Mouse (Mus musculus) forebrain, embryonic 10.5 days (tissue): Measurements from ENCODE around the gene Atrip. TPM values are rescaled to one million over a fixed set of nuclear protein-coding genes. Genes with fewer than 3 reads are reported as not detected.

Experiments
- DNase-seq: peaks from one replicate; pipeline ENCODE4 v3.0.0-alpha.2; 2017; ENCODE audit warnings: low spot score; ENCODE audit errors: extremely low spot score
- H3K27ac ChIP-seq: fragments of 300-500 bp; sonication (generic); 2 replicates; pipeline ENCODE4 v1.5.1; 2016; ENCODE audit warnings: mild to moderate bottlenecking
- H3K27me3 ChIP-seq: fragments of 300-500 bp; sonication (generic); 2 replicates; pipeline ENCODE4 v1.6.1; 2016; ENCODE audit warnings: mild to moderate bottlenecking; ENCODE audit not compliant: poor library complexity, severe bottlenecking
- H3K36me3 ChIP-seq: fragments of 300-500 bp; sonication (generic); replicated peaks from 2 replicates; pipeline ENCODE4 v1.6.1; 2016; ENCODE audit warnings: mild to moderate bottlenecking, moderate library complexity
- H3K4me1 ChIP-seq: fragments of 300-500 bp; sonication (generic); 2 replicates; pipeline ENCODE4 v1.6.1; 2016
- H3K4me3 ChIP-seq: fragments of 300-500 bp; sonication (generic); 2 replicates; pipeline ENCODE4 v1.5.1; 2016; ENCODE audit warnings: mild to moderate bottlenecking, moderate library complexity
- H3K9me3 ChIP-seq: fragments of 300-500 bp; sonication (generic); 2 replicates; pipeline ENCODE4 v1.6.1; 2016; ENCODE audit warnings: mild to moderate bottlenecking, moderate library complexity
- WGBS: fragments of 180-500 bp; shearing (Covaris S2); methylation state at CpG from one replicate; pipeline ENCODE4 v1.1.7; 2016; 5-methylcytosine and 5-hydroxymethylcytosine counted together
- polyA plus RNA-seq: library from polyadenylated mRNA; unstranded; fragments of >200 nt; fragmentation: Nextera tagmentation; extraction: Ambion mirVana; gene quantifications from 2 replicates; pipeline ENCODE4 v1.2.1, GENCODE M21; 2016

Gene Atrip
- polyA plus RNA-seq, 1 experiment from 2014 or later = 34.9 TPM

DNA sequence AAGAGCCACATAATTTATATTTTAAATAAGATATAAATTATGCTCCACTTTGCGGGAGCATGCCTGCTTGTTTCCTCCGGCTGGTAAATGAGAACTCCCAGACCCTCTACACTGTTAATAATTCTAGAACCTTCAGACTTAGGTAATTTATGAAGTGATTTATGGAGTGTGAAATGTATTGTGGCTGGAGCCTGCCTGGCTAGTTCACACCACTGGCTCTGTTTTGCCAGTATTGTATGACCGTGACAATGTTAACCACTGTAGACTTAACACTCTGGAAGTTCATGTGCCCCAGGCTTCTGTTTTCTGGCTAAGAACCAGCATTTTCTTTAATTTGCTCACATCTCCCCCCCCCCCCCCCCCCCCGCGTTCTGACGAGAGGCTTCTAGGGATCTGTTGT, 33.4 kb upstream of the Atrip start:
- WGBS = 98% methylated on average over 4 of the region's 6 CpGs

DNA sequence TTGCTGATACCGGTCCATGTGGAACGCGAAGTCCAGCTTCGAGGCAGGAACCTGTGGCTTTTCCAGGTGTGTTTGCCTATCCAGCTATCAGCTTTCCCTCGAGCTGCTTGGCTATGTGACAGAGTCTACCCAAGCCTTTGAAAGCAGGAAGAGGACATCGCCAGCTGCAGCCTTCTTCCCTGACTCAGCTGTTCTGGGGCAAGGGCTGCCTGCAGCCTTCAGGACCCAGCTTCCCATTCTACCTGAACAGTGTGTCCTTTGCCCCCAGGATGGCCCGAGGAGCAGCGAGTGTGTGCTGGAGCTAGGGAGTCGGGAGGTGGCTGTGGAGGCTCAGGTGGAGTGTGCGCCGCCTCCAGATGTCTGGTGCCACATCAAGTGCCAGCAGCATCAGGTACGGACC, 31.7 kb upstream of the Atrip start:
- no peaks in the 10 kb centered on the region for H3K9me3 ChIP-seq
- 94% methylated on average over 12 of the region's 12 CpGs for WGBS
- no peak for DNase-seq
- no peak overlapping the region for H3K27ac ChIP-seq
- H3K4me1 ChIP-seq = peaks cover 6% of the 10 kb centered on the region; the same call in 1 of the 2 replicates
- H3K4me3 ChIP-seq = no peak overlapping the region
- H3K27me3 ChIP-seq = no peaks in the 10 kb centered on the region
- H3K36me3 ChIP-seq = peaks cover 100% of the 10 kb centered on the region

More for the DNA sequence above, 33.4 kb upstream of the Atrip start:
- Histone ChIP-seq H3K9me3 (no peaks in the 10 kb centered on the region), H3K4me3 (no peak overlapping the region), H3K4me1 (peaks cover 6% of the 10 kb centered on the region; the same call in 1 of the 2 replicates), H3K27ac (no peak overlapping the region), H3K27me3 (no peaks in the 10 kb centered on the region), H3K36me3 (peaks cover 100% of the 10 kb centered on the region)
- DNase-seq = no peak

DNA sequence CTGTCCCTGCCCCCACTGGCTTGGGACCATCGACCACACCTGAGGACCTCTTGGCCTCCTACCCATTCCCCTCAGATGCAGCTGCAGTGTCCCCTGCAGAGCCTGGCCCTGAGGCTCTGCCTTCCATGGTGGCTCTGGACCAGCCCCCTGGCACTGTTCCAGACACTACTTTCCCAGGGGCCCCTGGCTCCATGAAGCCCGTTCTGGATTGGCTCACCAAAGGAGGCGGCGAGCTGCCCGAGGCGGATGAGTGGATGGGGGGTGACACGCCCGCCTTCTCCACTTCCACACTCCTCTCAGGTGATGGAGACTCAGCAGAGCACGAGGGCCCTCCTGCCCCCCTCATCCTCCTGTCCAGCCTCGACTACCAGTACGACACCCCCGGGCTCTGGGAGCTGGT, 31.1 kb upstream of the Atrip start:
- no peaks in the 10 kb centered on the region for H3K27me3 ChIP-seq
- no peak overlapping the region for H3K27ac ChIP-seq
- H3K4me1 ChIP-seq = peaks cover 6% of the 10 kb centered on the region; the same call in 1 of the 2 replicates
- H3K9me3 ChIP-seq = no peaks in the 10 kb centered on the region
- H3K4me3 ChIP-seq = no peak overlapping the region
- peaks cover 100% of the 10 kb centered on the region for H3K36me3 ChIP-seq
- no peak for DNase-seq
- 91% methylated on average over 12 of the region's 12 CpGs for WGBS

DNA sequence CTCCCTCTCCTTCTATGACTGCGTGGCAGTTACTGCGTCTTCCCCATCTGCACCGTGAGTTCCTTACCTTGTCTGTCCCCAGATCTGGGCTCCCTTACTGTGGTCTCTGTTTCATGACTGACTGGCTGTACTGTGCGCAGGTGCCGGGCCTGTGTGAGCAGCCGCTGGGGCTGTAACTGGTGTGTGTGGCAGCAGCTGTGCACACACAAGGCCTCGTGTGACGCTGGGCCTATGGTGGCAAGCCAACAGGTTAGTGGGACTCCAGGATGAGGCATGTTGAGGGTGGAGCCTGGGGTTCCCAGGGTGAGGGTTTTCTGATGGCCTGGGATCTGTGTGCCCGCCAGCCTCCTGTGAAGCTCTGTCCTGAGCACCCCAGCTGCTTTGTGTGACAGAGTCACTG, 30.2 kb upstream of the Atrip start:
- H3K36me3 ChIP-seq = peaks cover 100% of the 10 kb centered on the region
- WGBS = 93% methylated on average over 9 of the region's 9 CpGs
- H3K9me3 ChIP-seq = no peaks in the 10 kb centered on the region
- H3K4me3 ChIP-seq = no peak overlapping the region
- H3K27ac ChIP-seq = peak overlapping the region; percentile 5; the same call in 1 of the 2 replicates
- no peak for DNase-seq
- peaks cover 9% of the 10 kb centered on the region for H3K4me1 ChIP-seq
- H3K27me3 ChIP-seq = no peaks in the 10 kb centered on the region

DNA sequence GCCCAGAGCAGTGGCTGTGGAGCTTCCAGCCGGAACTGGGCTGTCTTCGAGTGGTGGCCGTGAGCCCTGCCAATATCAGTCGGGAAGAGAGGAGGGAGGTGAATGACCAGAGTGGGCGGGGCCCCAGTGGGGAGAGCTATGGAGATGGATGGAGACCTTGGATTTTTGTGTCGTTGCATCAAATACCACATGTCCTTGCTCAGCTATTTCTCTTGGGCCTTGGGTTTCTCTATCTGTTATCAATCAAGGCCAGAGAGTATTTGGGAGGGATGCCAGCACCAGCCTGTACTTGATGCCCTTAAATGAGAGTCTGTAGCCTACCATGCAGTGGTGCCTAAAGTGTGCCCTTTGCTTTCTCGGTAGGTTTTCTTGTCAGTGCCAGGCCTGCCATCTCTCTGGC, 29.3 kb upstream of the Atrip start:
- no peak for DNase-seq
- Histone ChIP-seq H3K27ac (no peak overlapping the region), H3K27me3 (no peaks in the 10 kb centered on the region), H3K36me3 (peaks cover 96% of the 10 kb centered on the region), H3K4me1 (peaks cover 17% of the 10 kb centered on the region), H3K4me3 (no peak overlapping the region), H3K9me3 (no peaks in the 10 kb centered on the region)
- WGBS = 88% methylated on average over 7 of the region's 7 CpGs

DNA sequence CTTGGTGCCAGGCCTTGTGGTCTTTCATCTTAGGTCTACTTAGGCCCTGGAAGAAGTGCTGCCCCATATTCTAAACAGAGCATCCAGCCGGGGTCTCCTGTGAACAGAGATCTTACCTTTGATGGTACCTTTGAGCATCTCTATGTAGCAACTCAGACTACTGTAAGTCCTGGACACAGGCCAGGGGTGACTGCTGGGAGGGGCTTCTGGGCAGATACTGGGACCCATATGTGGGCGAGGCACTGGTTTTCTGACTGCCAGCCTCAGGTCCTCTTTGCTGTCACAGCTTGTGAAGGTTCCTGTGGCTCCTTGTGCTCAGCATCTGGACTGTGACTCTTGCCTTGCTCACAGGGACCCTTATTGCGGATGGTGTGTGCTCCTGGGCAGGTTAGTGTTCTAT, 28.6 kb upstream of the Atrip start:
- peaks cover 95% of the 10 kb centered on the region for H3K36me3 ChIP-seq

DNA sequence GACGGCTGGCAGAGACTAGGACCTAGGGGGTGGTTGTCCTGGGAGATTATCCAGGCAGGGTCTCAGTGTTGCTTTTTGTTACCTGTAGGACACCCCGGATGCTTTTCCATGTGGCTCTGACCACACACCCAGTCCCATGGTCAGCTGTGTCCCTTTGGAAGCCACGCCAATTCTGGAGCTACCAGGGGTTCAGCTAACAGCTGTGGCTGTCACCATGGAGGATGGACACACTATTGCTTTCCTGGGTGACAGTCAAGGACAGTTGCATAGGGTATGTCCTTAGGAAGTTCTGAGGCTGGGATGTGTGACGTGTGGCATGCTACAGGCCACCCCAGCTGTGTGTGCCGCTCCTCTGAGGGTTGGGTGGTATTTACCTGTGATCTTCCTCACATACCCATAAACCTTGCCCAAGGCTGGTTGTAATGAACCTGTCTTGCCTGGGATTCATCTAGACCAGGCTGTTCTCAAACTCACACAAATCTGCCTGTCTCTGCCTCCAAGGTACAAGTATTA, 28.1 kb upstream of the Atrip start:
- DNase-seq = no peak
- no peak overlapping the region for H3K27ac ChIP-seq
- WGBS = 89% methylated on average over 5 of the region's 5 CpGs
- no peaks in the 10 kb centered on the region for H3K9me3 ChIP-seq
- peaks cover 89% of the 10 kb centered on the region for H3K36me3 ChIP-seq
- peaks cover 30% of the 10 kb centered on the region for H3K4me1 ChIP-seq
- H3K27me3 ChIP-seq = no peaks in the 10 kb centered on the region
- no peak overlapping the region for H3K4me3 ChIP-seq

More for the DNA sequence above, 28.6 kb upstream of the Atrip start:
- no peaks in the 10 kb centered on the region for H3K9me3 ChIP-seq
- peaks cover 24% of the 10 kb centered on the region for H3K4me1 ChIP-seq
- H3K27ac ChIP-seq = no peak overlapping the region
- no peak overlapping the region for H3K4me3 ChIP-seq
- DNase-seq = no peak
- H3K27me3 ChIP-seq = no peaks in the 10 kb centered on the region
- 92% methylated on average over 3 of the region's 3 CpGs for WGBS

DNA sequence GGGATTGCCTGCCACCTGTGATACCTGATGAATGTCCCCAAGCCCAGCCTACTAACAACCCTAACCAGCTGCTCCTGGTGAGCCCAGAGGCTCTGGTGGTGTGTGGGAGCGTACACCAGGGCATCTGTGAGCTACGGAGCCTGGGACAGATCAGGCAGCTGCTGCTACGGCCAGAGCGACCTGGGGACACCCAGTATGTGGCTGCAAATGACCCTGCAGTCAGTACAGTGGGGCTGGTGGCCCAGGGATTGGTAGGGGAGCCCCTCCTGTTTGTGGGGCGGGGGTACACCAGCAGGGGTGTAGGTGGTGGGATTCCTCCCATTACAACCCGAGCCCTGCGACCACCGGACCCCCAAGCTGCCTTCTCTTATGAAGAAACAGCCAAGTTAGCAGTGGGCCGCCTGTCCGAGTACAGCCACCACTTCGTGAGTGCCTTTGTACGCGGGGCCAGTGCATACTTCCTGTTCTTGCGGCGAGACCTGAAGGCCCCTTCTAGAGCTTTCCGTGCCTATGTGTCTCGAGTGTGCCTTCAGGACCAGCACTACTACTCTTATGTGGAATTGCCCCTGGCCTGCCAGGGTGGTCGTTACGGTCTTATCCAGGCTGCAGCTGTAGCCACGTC, 26.5 kb upstream of the Atrip start:
- no peak overlapping the region for H3K27ac ChIP-seq
- no peaks in the 10 kb centered on the region for H3K9me3 ChIP-seq
- no peak overlapping the region for H3K4me3 ChIP-seq
- no peak for DNase-seq
- no peaks in the 10 kb centered on the region for H3K27me3 ChIP-seq
- 94% methylated on average over 20 of the region's 20 CpGs for WGBS
- peaks cover 74% of the 10 kb centered on the region for H3K36me3 ChIP-seq
- peaks cover 39% of the 10 kb centered on the region for H3K4me1 ChIP-seq

DNA sequence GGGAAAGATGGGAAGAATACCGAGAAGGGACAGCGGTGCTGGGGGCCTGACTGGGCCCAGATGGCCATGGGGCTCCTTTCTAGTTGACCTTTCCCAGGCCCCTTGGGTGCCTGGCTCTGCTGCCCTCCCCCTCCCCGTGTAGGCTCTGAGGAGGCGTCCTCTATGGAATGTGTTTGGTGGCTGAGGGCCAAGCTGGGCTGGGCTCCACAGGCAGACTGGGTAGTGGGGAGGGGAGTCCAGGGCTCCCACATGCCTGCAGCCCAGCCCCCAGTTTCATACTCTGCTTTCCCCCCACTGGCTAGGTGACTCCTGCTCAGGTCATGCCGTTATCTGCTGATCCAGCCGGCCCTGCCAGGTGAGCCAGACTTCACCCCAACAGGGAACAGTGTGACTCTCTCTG, 25.0 kb upstream of the Atrip start:
- peak overlapping the region; percentile 83; the same call in 1 of the 2 replicates for H3K4me3 ChIP-seq
- H3K9me3 ChIP-seq = no peaks in the 10 kb centered on the region
- peaks cover 46% of the 10 kb centered on the region for H3K4me1 ChIP-seq
- DNase-seq = no peak
- WGBS = 75% methylated on average over 6 of the region's 6 CpGs
- H3K27ac ChIP-seq = peak overlapping the region; percentile 60; the same call in 1 of the 2 replicates
- no peaks in the 10 kb centered on the region for H3K27me3 ChIP-seq
- H3K36me3 ChIP-seq = peaks cover 59% of the 10 kb centered on the region

DNA sequence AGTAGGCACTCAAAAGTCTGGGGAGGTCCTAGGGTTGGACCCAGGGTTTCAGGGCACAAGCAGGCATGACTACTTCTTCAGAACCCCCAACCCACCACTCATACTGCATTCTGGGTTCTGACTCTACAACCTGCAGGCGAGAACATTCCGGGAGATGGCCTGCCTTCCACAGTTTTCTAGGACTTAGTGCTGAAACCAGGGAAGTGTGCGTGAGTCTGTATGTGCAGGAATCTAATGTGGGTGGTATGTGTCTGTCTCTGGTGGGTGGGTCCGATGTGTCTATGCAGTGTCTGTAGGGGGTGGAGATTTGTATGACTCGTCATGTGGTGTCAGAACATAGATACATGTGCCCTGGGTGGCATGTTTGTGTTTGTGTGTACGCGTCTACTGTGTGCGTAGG, 24.4 kb upstream of the Atrip start:
- WGBS = 95% methylated on average over 8 of the region's 8 CpGs
- peaks cover 52% of the 10 kb centered on the region for H3K4me1 ChIP-seq
- no peak for DNase-seq
- H3K9me3 ChIP-seq = no peaks in the 10 kb centered on the region
- H3K27ac ChIP-seq = no peak overlapping the region
- no peaks in the 10 kb centered on the region for H3K27me3 ChIP-seq
- H3K4me3 ChIP-seq = peak overlapping the region; percentile 83; the same call in 1 of the 2 replicates
- peaks cover 53% of the 10 kb centered on the region for H3K36me3 ChIP-seq

DNA sequence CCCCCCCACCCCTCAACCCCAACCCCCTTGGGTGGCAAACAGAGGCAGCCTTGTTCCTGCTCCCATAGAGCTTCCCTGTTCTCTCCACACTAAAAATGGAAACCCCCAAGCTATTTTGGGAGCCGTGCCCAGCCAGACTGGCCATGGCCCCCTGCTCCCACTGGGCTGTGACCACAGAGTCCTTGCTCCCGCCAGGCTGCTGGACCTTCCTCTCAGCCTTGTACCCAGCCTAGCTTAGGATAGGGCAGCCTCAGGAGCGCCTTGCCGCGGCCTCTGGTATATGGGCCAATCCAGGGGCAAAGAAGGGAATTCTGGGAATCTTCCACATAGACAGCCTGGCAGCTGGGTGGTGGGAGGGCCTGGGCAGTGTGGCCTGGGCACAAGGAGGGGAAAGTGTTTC, 23.9 kb upstream of the Atrip start:
- H3K4me1 ChIP-seq = peaks cover 57% of the 10 kb centered on the region
- no peak for DNase-seq
- WGBS = 71% methylated on average over 5 of the region's 5 CpGs
- no peaks in the 10 kb centered on the region for H3K27me3 ChIP-seq
- H3K4me3 ChIP-seq = peak overlapping the region; percentile 83
- no peaks in the 10 kb centered on the region for H3K9me3 ChIP-seq
- peak overlapping the region; percentile 100 for H3K27ac ChIP-seq
- peaks cover 49% of the 10 kb centered on the region for H3K36me3 ChIP-seq

DNA sequence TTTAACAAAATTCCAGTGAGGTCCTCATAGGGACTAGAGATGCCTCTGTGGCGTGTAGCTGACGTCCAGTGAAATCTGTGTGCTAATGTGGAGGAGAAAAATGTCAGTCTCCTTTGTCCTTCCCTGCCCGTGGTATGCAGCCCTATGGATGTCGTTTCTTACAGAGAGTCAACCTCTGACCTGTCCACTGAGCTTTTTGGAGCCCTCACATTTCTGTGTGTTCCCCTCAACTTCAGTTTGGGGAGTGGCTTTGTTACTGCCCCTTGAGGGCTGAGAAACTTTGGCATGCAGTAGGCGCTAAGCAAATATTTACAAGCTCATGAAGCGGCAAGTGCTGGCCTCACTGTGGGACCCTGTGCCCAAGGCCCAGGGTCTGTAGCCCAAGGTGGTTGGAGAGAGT, 23.4 kb upstream of the Atrip start:
- peak overlapping the region; percentile 100 for H3K27ac ChIP-seq
- DNase-seq = no peak
- peak overlapping the region; percentile 83 for H3K4me3 ChIP-seq
- peaks cover 61% of the 10 kb centered on the region for H3K4me1 ChIP-seq
- no peaks in the 10 kb centered on the region for H3K9me3 ChIP-seq
- peaks cover 48% of the 10 kb centered on the region for H3K36me3 ChIP-seq
- WGBS = 25% methylated on average over 6 of the region's 6 CpGs
- no peaks in the 10 kb centered on the region for H3K27me3 ChIP-seq

DNA sequence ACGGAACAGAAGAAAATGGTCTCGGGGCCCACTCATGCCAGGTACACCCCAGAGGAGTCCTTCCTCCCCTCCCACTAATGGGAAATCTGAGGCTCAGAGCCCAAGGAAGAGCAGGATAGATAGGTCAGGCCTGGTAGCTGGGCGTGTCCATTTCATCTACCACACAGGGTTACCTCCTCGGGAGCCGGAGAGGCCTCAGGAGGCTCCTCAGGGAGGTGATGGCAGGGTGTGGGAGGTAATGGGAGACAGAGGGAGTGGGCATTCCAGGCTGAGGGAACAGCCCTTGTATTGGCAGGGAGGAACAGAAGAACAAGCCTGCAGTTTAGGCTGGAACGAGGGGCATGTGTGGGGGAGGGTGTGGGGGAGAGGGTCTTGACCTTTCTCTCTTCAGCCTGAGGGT, 22.9 kb upstream of the Atrip start:
- peak overlapping the region; percentile 100 for H3K27ac ChIP-seq
- peaks cover 63% of the 10 kb centered on the region for H3K4me1 ChIP-seq
- H3K27me3 ChIP-seq = 0 out of 2 replicates have a peak, but pooled peaks cover 3% of the 10 kb centered on the region
- peaks cover 47% of the 10 kb centered on the region for H3K36me3 ChIP-seq
- H3K9me3 ChIP-seq = no peaks in the 10 kb centered on the region
- no peak for DNase-seq
- H3K4me3 ChIP-seq = peak overlapping the region; percentile 83
- WGBS = 32% methylated on average over 6 of the region's 6 CpGs
